Mouse (Mus musculus): ENCODE results near the gene Tmem203. TPM values are rescaled to one million over a fixed set of nuclear protein-coding genes. Genes with fewer than 3 reads are reported as not detected.

Tmem203 gene
- polyA plus RNA-seq, 1 experiment from 2014 or later: 11.3 TPM

GRCm38 (mm10) chr2:25289651-25290050 is 34.4 kb downstream of the Tmem203 start, which contains the start of gene Lrrc26:
TSS of gene Lrrc26 (plus strand) at chr2:25289915.
- H3K9ac ChIP-seq (replicated peaks; ENCODE audit: low read length): peak within 1 kb of the TSS; percentile 36; the same call in 1 of the 2 replicates
- peak within 1 kb of the TSS; percentile 49 for H3K4me2 ChIP-seq (ENCODE audit: low read length)
- DNase-seq (no peak), ATAC-seq (ENCODE audit: low FRiP score, low TSS enrichment) (no peak)
- peak within 1 kb of the TSS; percentile 22 for H3K4me3 ChIP-seq (replicated peaks; ENCODE audit: low read depth, low read length)
- peaks cover 54% of the 10 kb centered on the region for H3K27me3 ChIP-seq (ENCODE audit: control insufficient read depth, insufficient read depth, low read length)
- H3K36me3 ChIP-seq (ENCODE audit: control insufficient read depth, insufficient read depth, low read length): peaks cover 18% of the 10 kb centered on the region
- H3K27ac ChIP-seq (replicated peaks; ENCODE audit: low read depth, low read length): no peak within 1 kb of the TSS
- H3K9me3 ChIP-seq (ENCODE audit: control insufficient read depth, low read length): no peaks in the 10 kb centered on the region
- H3K4me1 ChIP-seq (ENCODE audit: control insufficient read depth, insufficient read depth, low read length): 0 out of 2 replicates have a peak, but pooled peaks cover 5% of the 10 kb centered on the region
- 12% methylated on average over 11 of the region's 11 CpGs for WGBS

- H3K4me3 ChIP-seq (replicated peaks; ENCODE audit: low read depth, low read length): peak overlapping the region; percentile 22
- H3K27me3 ChIP-seq (ENCODE audit: control insufficient read depth, insufficient read depth, low read length): peaks cover 59% of the 10 kb centered on the region
- H3K27ac ChIP-seq (replicated peaks; ENCODE audit: low read depth, low read length): no peak overlapping the region
- H3K36me3 ChIP-seq (ENCODE audit: control insufficient read depth, insufficient read depth, low read length): peaks cover 12% of the 10 kb centered on the region
- DNase-seq: peak; percentile 71
- 2% methylated on average over 54 of the region's 54 CpGs for WGBS
- 0 out of 2 replicates have a peak, but pooled peaks cover 5% of the 10 kb centered on the region for H3K4me1 ChIP-seq (ENCODE audit: control insufficient read depth, insufficient read depth, low read length)
- H3K9ac ChIP-seq (replicated peaks; ENCODE audit: low read length): peak overlapping the region; percentile 36; the same call in 1 of the 2 replicates
- H3K4me2 ChIP-seq (ENCODE audit: low read length): peak overlapping the region; percentile 49
- H3K9me3 ChIP-seq (ENCODE audit: control insufficient read depth, low read length): no peaks in the 10 kb centered on the region
- no peak for ATAC-seq (ENCODE audit: low FRiP score, low TSS enrichment)
Measured at GRCm38 (mm10) chr2:25290101-25290815, 35.0 kb downstream of the Tmem203 start.

- DNase-seq (peak; percentile 47), ATAC-seq (ENCODE audit: low FRiP score, low TSS enrichment) (no peak)
- H3K4me1 ChIP-seq (ENCODE audit: control insufficient read depth, insufficient read depth, low read length): 0 out of 2 replicates have a peak, but pooled peaks cover 5% of the 10 kb centered on the region
- H3K9me3 ChIP-seq (ENCODE audit: control insufficient read depth, low read length): no peaks in the 10 kb centered on the region
- peaks cover 11% of the 10 kb centered on the region for H3K36me3 ChIP-seq (ENCODE audit: control insufficient read depth, insufficient read depth, low read length)
- H3K4me3 ChIP-seq (replicated peaks; ENCODE audit: low read depth, low read length): peak overlapping the region; percentile 22; the same call in 1 of the 2 replicates
- no peak overlapping the region for H3K9ac ChIP-seq (replicated peaks; ENCODE audit: low read length)
- H3K27ac ChIP-seq (replicated peaks; ENCODE audit: low read depth, low read length): no peak overlapping the region
- WGBS: under 1% methylated on average over 18 of the region's 18 CpGs
- peak overlapping the region; percentile 49 for H3K4me2 ChIP-seq (ENCODE audit: low read length)
- peaks cover 59% of the 10 kb centered on the region for H3K27me3 ChIP-seq (ENCODE audit: control insufficient read depth, insufficient read depth, low read length)
Measured at GRCm38 (mm10) chr2:25290816-25291130, 35.5 kb downstream of the Tmem203 start.

- ATAC-seq (ENCODE audit: low FRiP score, low TSS enrichment): no peak
- H3K27me3 ChIP-seq (ENCODE audit: control insufficient read depth, insufficient read depth, low read length): peaks cover 59% of the 10 kb centered on the region
Measured at GRCm38 (mm10) chr2:25291184-25292053, 36.2 kb downstream of the Tmem203 start.

GRCm38 (mm10) chr2:25292054-25292544 is 36.9 kb downstream of the Tmem203 start:
- DNase-seq (peak; percentile 20), ATAC-seq (ENCODE audit: low FRiP score, low TSS enrichment) (no peak)
- H3K4me2 ChIP-seq (ENCODE audit: low read length): peak overlapping the region; percentile 42
- 0 out of 2 replicates have a peak, but pooled peaks cover 7% of the 10 kb centered on the region for H3K36me3 ChIP-seq (ENCODE audit: control insufficient read depth, insufficient read depth, low read length)
- peaks cover 59% of the 10 kb centered on the region for H3K27me3 ChIP-seq (ENCODE audit: control insufficient read depth, insufficient read depth, low read length)
- 4% methylated on average over 42 of the region's 43 CpGs for WGBS
- no peaks in the 10 kb centered on the region for H3K9me3 ChIP-seq (ENCODE audit: control insufficient read depth, low read length)
- H3K4me1 ChIP-seq (ENCODE audit: control insufficient read depth, insufficient read depth, low read length): 0 out of 2 replicates have a peak, but pooled peaks cover 5% of the 10 kb centered on the region
- H3K9ac ChIP-seq (replicated peaks; ENCODE audit: low read length): peak overlapping the region; percentile 39; the same call in 1 of the 2 replicates
- H3K27ac ChIP-seq (replicated peaks; ENCODE audit: low read depth, low read length): no peak overlapping the region
- H3K4me3 ChIP-seq (replicated peaks; ENCODE audit: low read depth, low read length): peak overlapping the region; percentile 18; the same call in 1 of the 2 replicates

More at GRCm38 (mm10) chr2:25291184-25292053, 36.2 kb downstream of the Tmem203 start:
- peak overlapping the region; percentile 49 for H3K4me2 ChIP-seq (ENCODE audit: low read length)
- WGBS: 5% methylated on average over 32 of the region's 32 CpGs
- 0 out of 2 replicates have a peak, but pooled peaks cover 5% of the 10 kb centered on the region for H3K4me1 ChIP-seq (ENCODE audit: control insufficient read depth, insufficient read depth, low read length)
- peaks cover 8% of the 10 kb centered on the region; the same call in 1 of the 2 replicates for H3K36me3 ChIP-seq (ENCODE audit: control insufficient read depth, insufficient read depth, low read length)
- H3K9me3 ChIP-seq (ENCODE audit: control insufficient read depth, low read length): no peaks in the 10 kb centered on the region
- DNase-seq: no peak
- no peak overlapping the region for H3K9ac ChIP-seq (replicated peaks; ENCODE audit: low read length)
- H3K4me3 ChIP-seq (replicated peaks; ENCODE audit: low read depth, low read length): peak overlapping the region; percentile 22; the same call in 1 of the 2 replicates
- no peak overlapping the region for H3K27ac ChIP-seq (replicated peaks; ENCODE audit: low read depth, low read length)

- no peak overlapping the region for H3K9ac ChIP-seq (replicated peaks; ENCODE audit: low read length)
- peak; percentile 83 for DNase-seq
- peaks cover 59% of the 10 kb centered on the region for H3K27me3 ChIP-seq (ENCODE audit: control insufficient read depth, insufficient read depth, low read length)
- no peaks in the 10 kb centered on the region for H3K9me3 ChIP-seq (ENCODE audit: control insufficient read depth, low read length)
- no peak overlapping the region for H3K27ac ChIP-seq (replicated peaks; ENCODE audit: low read depth, low read length)
- WGBS: 0% methylated on average over 1 of the region's 1 CpGs
- no peak overlapping the region for H3K4me2 ChIP-seq (ENCODE audit: low read length)
- H3K4me3 ChIP-seq (replicated peaks; ENCODE audit: low read depth, low read length): no peak overlapping the region
- no peak for ATAC-seq (ENCODE audit: low FRiP score, low TSS enrichment)
- H3K4me1 ChIP-seq (ENCODE audit: control insufficient read depth, insufficient read depth, low read length): 0 out of 2 replicates have a peak, but pooled peaks cover 5% of the 10 kb centered on the region
- H3K36me3 ChIP-seq (ENCODE audit: control insufficient read depth, insufficient read depth, low read length): 0 out of 2 replicates have a peak, but pooled peaks cover 7% of the 10 kb centered on the region
Measured at GRCm38 (mm10) chr2:25292856-25293255, 37.6 kb downstream of the Tmem203 start.

GRCm38 (mm10) chr2:25293706-25294105 is 38.5 kb downstream of the Tmem203 start:
- Histone ChIP-seq H3K27ac (replicated peaks; ENCODE audit: low read depth, low read length) (no peak overlapping the region), H3K9me3 (ENCODE audit: control insufficient read depth, low read length) (no peaks in the 10 kb centered on the region), H3K4me2 (ENCODE audit: low read length) (no peak overlapping the region), H3K4me1 (ENCODE audit: control insufficient read depth, insufficient read depth, low read length) (0 out of 2 replicates have a peak, but pooled peaks cover 5% of the 10 kb centered on the region), H3K27me3 (ENCODE audit: control insufficient read depth, insufficient read depth, low read length) (peaks cover 58% of the 10 kb centered on the region), H3K9ac (replicated peaks; ENCODE audit: low read length) (no peak overlapping the region), H3K36me3 (ENCODE audit: control insufficient read depth, insufficient read depth, low read length) (0 out of 2 replicates have a peak, but pooled peaks cover 10% of the 10 kb centered on the region), H3K4me3 (replicated peaks; ENCODE audit: low read depth, low read length) (no peak overlapping the region)
- WGBS: 78% methylated on average over 9 of the region's 9 CpGs
- ATAC-seq (ENCODE audit: low FRiP score, low TSS enrichment) (no peak), DNase-seq (no peak)

GRCm38 (mm10) chr2:25297093-25297492 is 41.9 kb downstream of the Tmem203 start:
- H3K27ac ChIP-seq (replicated peaks; ENCODE audit: low read depth, low read length): no peak overlapping the region
- H3K9ac ChIP-seq (replicated peaks; ENCODE audit: low read length): no peak overlapping the region
- no peaks in the 10 kb centered on the region for H3K9me3 ChIP-seq (ENCODE audit: control insufficient read depth, low read length)
- H3K36me3 ChIP-seq (ENCODE audit: control insufficient read depth, insufficient read depth, low read length): peaks cover 10% of the 10 kb centered on the region; the same call in 1 of the 2 replicates
- H3K4me1 ChIP-seq (ENCODE audit: control insufficient read depth, insufficient read depth, low read length): no peaks in the 10 kb centered on the region
- no peak for ATAC-seq (ENCODE audit: low FRiP score, low TSS enrichment)
- no peak overlapping the region for H3K4me3 ChIP-seq (replicated peaks; ENCODE audit: low read depth, low read length)
- 75% methylated on average over 8 of the region's 8 CpGs for WGBS
- no peak for DNase-seq
- H3K27me3 ChIP-seq (ENCODE audit: control insufficient read depth, insufficient read depth, low read length): peaks cover 24% of the 10 kb centered on the region
- H3K4me2 ChIP-seq (ENCODE audit: low read length): no peak overlapping the region

Measured in midbrain, embryonic 14.5 days (tissue).